Mouse (Mus musculus): ENCODE measurements around the gene Kpna3.
"Not testable (repeated sequence)": the region's sequence is repeated elsewhere in the genome, so short reads cannot be mapped to it uniquely, and the experiment has no call there.

Kpna3 gene

DNA sequence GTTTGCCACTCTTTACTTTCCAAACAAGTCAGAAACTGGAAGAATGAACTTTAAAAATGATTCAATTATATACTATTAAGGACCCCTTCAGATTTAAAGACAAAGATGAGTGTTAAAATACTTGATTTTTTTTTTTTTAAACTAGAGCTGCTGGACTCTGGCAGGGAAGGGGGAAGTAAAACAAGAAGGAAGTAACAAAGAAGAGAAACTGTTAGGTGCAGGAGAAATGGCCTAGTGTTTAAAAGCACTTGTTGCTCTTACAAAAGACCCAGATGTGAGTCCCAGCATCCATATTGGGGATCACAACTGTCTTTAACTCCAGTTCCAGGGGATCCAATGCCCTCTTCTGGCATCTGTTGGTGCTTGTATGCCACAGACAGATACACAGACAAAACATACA lies 33.9 kb downstream of the Kpna3 start:
- in situ Hi-C loops (cut with MboI, MseI), result no loop called here

DNA sequence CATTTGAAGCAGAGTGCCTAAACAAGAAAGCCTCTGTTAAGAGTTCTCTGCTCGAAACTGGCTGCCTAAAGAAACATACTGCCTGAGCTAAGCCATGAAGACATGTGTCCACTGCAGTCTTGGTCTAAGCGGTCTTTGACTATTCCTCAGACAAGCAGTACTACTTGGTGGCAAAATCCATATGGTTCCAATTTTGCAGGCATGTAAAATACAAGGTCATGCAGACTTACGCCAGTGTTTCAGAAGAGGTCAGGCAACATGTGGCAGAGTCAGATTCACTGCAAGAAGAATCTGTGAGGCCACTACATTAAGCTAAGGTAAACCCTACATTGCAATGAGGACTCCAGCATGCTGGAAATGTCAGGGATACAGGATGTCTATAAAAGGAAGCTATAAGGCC lies 34.7 kb downstream of the Kpna3 start:
- in situ Hi-C loops (cut with MboI, MseI), result no loop called here

DNA sequence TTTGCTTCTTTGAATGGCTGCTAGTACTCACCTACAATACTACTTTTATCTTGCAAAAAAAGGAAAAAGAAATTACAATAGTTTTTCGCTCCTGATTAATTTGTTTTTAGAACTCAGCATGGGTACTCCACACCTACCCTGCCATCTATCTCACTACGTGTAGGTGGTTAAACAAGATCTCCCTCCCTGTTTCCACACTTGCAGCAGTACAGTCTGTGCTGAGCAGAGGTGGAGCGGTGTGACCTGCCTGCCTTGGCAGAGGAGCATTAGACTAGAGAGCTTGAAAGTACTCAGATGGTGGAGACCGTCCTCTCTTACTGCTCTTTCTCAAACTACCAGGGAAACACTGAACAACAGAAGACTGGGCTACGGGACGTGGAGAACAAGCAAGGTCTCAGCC lies 44.9 kb downstream of the Kpna3 start:
- in situ Hi-C loops (cut with MboI, MseI), result no loop called here

DNA sequence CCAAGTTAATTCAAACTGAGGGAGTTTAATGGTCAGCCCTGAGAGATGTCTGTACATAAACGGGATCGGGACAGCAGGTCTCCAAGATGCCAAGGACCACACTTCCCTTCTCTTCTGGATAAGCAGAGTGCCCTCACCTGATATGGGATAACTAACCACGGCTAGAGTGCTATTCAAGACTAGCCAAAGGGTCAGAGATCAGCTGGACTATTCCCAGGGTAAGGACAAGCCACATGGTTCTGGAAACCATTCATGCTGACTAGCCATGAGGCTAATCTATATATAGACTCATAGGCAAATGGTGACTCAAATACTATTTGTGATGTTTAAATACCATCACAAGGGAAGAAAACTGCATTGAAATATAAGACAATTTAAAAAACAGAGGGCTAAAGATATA lies 49.1 kb downstream of the Kpna3 start:
- in situ Hi-C loops (cut with MboI, MseI), result no loop called here

DNA sequence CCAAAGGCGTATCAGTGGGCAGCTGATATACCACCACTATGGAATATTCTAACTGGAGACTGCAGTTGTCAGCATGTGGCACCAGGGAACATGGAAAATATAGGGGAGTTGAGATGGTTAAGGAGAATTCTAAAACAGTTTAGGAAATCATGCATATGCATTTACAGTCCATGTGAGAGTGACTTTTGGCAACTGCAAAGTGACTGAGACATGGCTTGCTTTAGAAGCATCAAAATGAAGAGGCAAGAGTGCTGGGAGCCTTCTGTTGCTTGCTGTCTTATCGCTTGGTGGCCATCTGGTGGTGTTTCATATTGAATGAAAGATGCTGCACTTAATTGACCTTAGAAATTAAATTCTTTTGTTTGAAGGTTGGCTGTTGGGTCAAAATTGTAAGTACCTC lies 72.4 kb downstream of the Kpna3 start:
- in situ Hi-C loops (cut with MboI, MseI), result no loop called here

DNA sequence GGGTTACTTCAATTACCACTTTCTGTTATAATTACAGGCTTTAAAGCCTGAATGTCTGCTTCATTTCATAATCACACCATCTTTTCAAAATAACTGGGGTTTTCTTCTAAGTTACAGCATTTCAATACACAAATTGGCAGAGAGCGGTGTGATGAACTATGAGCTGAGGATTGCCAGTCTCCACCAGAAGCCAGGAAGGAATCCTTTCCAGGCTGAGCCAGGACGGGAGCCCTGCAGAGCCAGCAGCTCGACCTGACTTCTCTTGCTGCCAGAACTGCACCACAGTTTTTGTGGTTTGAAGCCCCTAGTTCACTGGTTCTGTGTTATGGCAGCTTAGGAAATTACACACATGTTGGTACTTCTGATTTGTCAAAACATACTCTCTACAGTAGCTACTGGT lies 75.0 kb downstream of the Kpna3 start:
- in situ Hi-C loops (cut with MboI, MseI), result no loop called here

DNA sequence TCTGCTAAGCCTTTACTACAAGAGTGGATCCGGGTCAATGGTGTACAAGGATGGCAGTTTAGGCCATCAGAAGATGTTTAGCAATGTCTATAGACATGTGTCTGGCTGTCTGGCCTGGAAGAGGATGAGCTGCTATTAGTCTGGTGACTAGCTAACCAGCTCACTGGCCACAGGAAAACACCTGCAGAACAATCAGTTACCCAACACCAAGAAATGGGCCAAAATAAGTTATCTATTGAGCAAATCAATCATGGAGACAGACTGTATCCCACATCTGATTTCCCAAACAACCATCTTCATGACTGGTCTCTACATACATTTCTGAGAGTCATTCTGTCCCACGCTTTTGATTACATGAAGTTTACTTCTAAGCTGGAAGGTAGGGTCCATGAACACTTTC lies 75.9 kb downstream of the Kpna3 start:
- in situ Hi-C loops (cut with MboI, MseI), result no loop called here

DNA sequence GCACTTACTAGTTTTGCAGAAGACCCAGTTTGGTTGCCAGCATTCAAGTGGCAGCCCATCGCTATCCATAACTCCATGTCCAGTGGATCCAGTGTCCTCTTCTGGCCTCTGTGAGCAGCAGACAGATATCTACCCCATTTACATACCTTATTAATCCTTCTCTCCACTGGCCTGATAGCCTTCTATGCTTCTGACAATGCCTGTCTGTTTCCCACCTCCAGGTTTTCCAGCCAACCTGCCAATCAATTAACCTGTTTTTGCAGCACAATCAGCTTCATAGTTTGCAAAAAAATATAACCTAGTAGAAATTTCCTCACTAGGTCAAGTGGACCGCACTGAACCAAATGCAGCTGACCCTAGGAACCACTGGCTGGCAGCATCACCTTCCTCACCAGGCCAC lies 77.4 kb downstream of the Kpna3 start:
- in situ Hi-C loops (cut with MboI, MseI), result no loop called here

DNA sequence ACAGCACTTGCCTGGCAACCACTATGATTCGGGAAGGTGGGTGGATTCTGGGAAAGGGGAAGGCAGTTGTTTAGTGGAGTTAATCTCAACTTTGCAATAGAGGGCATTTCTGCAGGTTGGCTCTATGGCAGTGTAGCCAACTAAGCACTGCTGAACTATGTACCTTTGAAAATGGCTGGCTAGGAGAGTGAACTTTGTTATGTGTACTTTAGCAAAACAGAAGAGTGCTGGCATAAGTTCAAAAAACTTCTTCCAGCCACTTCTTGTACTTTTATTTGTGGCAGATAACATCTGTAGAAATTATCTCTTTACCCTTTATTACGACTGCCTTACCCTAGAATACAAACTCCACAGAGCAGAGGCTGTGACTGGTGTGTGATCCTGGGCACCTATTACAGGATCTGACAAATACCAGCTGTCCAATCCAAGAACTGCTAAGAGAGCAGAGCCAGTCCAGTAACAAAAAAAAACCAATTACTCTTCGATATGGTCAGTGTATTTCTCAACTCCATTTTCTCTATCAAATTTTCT lies 78.6 kb downstream of the Kpna3 start:
- in situ Hi-C loops (cut with MboI, MseI), result no loop called here

DNA sequence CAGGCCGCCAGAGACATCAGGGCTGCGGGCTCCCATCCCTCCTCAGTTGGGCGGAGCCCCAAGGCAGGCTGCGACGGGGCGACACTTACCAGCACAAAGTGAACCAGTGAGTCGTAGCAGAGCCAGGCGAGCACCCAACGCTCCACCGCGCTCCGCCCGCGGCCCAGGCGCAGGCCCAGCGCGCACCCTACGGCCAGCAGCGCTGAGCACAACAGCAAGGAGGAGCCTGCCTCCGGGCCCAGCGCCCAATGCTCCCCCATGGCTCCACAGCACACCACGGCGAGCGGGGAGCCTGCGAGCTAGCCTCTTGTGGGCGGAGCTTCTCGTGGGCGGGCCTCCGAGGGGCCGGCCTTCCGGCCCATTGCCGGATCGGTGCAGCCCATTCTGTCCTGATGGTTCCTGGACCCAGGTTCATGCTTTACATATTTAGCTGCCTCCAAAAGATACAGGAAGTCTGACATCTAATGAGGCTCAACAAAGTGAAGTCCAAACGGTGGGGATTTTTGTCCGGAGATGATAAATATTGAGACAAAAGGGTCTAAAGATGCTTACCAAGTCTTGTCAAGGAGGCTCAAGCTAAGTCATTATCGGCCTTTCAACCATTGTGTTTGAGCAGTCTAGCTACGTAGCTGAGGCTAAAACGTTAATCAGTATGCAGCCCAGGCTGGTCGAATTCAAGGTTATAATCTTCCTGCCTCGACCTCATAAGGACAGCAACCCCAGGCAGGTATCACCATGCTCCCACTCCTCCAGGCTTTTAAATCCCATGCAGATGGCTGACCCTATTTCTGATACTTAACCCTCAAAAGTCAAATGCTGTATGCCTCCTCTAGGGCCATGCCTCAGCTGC lies 79.3 kb downstream of the Kpna3 start, which contains the start of gene Ebpl:
Gene Ebpl (minus strand): TSS at position 309 of the 850 bp plus-strand sequence.
- in situ Hi-C loops (cut with MboI, MseI), result no loop called here

DNA sequence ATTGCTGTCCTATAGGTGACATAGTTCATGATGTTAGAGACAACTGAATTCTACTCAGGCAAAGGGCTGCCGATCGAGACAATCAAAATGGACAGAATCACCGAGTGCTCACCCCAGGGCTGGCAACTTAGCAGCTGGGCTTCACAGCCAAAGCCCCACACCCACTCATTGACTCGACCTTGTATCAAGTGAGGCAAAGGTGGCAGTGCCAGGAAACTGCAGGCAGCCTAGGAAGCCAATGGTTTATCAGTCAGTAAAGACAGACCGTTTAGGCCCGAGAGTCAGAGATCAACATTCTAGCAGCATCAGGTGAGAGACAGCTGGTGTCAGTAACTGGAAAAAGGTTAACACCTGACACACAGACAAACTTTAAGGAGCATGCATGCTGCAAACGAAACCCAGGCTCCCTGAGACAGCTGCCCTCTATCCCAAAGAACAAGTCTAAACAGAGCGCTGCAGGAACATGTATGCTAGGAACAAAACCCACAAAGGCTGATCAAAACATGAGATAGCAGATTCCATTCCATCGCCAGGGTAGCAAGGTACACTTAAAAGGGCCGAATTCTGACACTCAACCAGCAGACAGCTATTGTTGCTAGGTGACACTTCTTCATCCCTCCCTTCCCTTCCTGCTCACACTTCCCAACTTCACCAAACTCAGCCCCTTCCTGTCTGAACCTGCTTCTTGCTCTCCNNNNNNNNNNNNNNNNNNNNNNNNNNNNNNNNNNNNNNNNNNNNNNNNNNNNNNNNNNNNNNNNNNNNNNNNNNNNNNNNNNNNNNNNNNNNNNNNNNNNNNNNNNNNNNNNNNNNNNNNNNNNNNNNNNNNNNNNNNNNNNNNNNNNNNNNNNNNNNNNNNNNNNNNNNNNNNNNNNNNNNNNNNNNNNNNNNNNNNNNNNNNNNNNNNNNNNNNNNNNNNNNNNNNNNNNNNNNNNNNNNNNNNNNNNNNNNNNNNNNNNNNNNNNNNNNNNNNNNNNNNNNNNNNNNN lies 85.1 kb downstream of the Kpna3 start:
- in situ Hi-C loops (cut with MboI, MseI), result no loop called here

DNA sequence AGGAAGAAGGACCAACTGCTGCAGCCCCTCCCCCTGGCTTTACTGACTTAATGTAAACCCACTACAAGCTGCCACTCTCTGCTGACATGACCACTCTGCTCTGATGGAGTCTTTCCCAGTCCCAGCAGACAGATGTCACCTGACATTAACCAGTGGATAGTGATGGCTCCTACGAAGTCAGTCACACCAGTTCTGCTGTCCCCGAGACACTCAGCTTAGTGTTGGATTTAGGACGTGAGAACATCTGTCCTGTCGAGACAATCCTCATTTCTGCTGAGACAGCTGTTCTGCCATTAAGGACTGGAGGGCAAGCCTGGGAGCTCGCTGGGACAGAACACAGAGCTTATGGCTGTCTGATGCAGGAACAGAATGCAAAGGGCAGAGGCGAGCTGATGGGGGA lies 88.9 kb downstream of the Kpna3 start:
- in situ Hi-C loops (cut with MboI, MseI), result no loop called here

DNA sequence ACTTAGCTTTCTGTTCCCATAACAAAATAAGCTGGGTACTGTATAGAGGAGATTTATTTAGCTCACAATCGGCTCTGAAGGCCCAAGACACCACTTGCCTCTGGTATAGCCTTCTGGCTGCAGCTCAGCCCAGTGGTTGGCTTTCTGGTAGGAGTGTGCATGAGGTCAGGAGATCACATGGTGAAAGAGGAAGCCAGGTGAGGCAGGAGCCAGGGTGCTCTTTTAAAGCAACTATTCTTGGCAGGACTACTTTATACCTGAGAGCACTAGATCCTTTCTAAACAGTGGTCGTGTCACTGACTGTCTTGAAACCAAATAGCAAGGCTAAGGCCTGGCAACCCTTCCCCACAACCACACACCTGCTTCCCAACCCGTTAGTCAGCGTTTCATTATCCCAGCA lies 89.8 kb downstream of the Kpna3 start:
- in situ Hi-C loops (cut with MboI, MseI), result no loop called here

DNA sequence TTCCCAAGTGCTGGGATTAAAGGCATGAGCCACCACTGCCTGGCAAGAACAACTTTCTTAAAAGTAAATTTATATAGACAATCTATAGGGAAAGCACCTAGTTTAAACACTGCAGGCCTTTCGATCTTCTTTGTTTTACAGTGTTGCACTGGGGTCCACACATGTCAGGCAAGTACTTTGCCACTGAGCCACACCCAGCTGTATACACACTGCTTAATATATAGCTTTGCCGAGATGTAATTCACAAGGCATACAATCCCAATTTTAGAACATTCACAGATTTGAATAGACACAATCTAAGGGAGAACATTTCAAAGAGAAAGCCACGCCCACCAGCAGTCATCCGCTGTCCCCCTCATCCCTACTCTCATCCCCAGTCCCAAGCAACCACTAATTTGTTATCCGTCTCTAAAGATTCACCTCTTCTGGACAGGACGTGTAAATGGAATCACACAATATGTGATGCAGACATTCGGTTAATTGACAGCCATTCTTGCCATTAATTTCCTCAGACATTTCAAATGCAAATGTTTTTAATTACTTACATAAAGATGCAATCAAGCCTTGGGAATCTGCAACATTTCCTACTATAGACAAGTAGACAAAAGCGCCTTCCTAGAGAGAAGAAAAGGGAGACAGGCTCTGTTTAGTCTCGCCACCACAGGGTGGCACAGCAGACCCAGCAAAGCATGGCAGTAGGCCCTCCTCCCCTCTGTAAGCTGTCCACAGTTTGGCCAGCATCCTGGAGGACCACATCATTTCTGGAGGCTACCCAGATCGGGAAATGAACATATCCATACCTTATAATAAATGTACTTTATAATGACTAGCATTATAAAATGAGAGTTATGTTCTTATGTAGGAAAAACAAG lies 92.6 kb downstream of the Kpna3 start:
- in situ Hi-C loops (cut with MboI, MseI), result no loop called here

DNA sequence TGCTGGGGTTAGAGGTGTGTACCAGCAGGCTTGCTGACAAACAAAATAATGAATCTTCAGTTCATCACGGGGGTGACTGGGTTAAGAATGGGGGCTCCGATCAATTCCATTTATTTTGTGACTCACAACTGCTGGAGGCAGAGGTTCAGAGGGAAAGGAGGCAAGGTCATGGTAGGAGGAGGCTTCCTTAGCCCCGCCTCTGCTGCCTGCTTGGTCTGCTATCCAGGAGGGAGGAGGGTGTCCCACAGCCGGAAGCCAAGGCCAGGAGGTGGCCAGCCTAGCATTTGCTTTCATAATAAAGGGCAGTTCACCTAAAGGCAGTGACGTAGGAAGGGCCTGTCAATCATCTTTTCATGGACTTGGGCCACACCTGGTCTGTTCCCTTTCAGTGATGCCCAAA lies 95.1 kb downstream of the Kpna3 start:
- in situ Hi-C loops (cut with MboI, MseI), result no loop called here

DNA sequence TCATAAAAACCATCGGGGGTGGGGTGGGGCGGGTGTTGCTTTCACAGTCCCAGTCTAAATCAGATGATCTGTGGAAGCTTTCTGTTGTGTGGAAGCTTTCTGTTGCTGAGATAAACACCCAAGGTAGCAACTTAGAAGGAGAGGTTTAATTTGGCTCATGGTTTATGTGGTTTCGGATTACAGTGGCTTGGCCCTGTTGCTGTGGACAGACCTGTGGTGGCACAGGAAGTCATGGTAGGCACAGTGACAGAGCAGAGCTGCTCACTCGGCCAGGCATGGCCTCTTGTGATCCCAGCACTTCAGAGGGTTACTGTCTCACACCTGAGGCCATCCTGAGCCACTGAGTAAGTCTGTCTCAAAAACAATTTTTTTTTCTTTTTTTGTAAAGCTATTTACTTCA lies 100.3 kb downstream of the Kpna3 start:
- in situ Hi-C loops (cut with MboI, MseI), result no loop called here

DNA sequence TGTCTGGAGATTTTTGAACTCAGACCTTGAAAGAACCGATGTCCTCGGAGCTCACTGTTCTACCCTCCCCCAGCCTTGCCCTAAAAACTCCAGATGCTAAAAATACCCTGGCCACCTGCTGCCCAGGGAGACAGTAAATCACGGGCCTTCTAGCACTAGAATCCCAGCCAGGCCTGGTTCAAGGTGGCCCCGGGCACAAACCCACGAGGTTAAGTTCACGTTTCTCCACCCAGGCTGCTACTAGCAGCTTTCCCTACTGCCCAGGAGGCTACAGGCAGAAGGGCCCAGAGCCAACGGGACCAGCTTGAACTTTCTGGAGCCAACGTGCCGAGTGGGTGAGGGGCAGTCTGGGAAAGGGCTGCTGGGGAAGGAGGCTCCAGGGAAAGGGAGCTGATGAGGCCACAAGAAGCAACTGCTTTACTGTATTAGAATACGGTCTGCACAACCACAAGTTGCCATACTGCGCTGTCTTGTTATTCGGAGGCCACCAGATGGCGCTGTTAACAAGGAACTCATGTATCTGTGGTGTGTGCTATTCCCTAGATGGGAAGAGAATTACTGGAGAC lies 108.6 kb downstream of the Kpna3 start:
- in situ Hi-C loops (cut with MboI, MseI), result loop anchor here (5.0 kb wide), 2 partner anchors 161 to 171 kb away; no protein-coding TSS in a partner anchor

DNA sequence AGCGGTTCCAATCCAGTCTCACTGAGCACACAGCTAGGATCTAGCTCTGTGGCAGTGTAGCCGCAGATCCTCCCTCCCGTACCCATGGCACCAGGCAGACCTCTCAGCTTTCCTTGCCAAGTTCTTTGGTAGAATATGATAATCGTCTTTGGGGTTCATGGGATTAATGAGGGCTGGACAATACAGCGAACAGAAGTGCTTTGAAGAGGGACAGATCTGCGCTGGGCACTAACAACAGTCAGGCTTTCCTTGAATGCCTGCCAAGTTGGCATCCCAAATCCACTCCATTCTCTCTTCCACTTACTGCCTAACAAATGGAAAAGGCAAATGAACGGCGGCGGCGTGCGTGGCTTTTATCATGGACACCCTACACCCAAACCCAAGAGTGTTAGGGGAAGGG lies 109.1 kb downstream of the Kpna3 start:
- in situ Hi-C loops (cut with MboI, MseI), result loop anchor here (5.0 kb wide), 2 partner anchors 162 to 172 kb away; no protein-coding TSS in a partner anchor

DNA sequence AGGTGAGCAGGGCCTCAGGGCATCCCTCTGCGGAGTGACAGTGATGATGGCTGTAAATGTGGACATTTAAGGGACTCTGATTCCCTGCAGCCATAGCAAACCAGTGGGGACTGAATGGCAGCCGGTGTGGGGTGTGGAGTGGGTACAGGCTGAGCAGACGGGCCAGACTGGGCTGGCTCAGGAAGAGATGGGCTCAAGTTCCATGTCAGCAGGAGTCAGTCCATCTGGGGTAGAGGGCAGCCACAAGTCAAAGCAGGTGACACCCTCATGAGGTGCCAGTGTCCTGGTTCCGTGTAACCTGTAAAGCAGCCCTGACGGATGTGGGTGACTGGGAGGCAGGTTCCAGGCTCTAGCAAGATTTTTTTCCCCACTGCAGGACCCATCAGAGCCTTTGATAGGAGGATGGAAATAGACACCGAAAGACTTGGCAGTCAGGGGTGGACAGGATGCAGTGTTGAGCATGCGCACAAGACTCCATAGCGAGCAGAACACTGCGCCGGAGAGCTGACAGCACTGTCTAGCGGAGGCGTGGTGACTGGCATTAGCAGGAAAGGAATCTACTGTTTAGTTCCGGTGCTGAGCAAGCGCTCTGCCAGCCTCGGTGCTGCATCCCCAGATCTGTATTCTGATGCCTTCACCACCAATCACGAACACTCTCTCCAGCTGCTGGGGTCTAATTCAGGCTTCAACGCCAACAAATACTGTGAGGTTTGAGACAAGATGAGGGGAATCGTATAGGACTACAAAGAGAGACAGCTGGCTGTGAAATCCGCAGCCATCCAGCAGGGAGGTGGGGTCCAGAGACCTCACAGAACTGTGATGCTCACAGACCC lies 111.8 kb downstream of the Kpna3 start:
- in situ Hi-C loops (cut with MboI, MseI), result no loop called here

DNA sequence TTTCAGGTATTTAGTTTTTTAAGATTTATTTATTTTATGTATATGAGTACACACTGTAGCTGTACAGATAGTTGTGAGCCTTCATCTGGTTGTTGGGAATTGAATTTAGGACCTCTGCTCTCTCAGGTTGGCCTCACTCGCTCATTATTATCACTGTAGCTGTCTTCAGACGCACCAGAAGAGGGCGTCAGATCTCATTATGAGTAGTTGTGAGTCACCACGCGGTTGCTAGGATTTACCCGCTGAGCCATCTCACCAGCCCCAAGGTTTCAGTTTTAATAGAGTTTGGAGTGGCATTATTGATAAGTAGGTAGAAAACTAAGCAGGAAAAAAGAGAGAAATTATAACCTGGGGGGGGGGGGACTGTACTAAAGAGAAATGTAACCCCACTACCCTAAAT lies 112.7 kb downstream of the Kpna3 start:
- in situ Hi-C loops (cut with MboI, MseI), result not testable (repeated sequence)
